Mouse (Mus musculus) urinary bladder, postnatal 10 days (tissue): ENCODE data around the gene Gm17018.

Experiments
- DNase-seq: peaks from one replicate; pipeline ENCODE4 v3.0.0; 2022; ENCODE audit warnings: low spot score

Gm17018 gene

DNA sequence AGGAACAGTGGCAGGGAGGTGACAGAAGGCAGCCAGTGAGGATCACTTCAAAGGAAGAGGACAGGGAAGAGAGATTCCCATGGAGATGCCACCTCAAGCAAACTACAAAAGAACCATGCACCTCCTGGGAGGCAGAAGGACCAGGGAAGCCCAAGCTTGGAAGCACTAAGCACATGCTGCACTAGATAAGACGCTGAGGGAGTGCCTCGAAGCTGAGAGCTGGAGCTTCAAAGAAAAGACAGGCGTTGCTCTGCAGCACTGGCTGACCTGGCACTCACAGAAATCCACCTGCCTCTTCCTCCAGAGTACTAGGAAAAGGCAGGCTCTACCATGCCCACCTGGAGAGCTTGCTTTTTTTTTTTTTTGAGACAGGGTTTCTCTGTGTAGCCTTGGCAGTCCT, 66.6 kb downstream of the Gm17018 start:
- no peak for DNase-seq

DNA sequence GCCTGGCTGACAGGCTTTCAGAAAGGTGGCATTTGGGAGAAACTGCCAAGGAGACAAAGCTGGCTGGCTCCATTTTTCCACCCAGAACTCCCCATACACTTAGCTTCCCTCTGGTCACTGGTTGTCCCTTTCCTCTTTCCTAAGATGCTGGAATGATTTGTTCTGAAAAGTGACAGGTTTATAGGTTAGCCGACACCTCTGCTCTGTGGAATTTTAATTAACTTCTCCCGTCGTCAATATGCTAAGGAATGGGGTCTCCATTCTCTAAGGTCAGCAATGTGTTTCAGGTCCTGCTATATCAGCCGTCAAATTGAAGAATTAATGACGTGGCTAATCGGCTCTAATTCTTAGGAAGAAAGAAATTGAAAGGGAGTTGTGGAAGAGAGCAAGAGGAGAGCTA, 68.2 kb downstream of the Gm17018 start:
- no peak for DNase-seq

DNA sequence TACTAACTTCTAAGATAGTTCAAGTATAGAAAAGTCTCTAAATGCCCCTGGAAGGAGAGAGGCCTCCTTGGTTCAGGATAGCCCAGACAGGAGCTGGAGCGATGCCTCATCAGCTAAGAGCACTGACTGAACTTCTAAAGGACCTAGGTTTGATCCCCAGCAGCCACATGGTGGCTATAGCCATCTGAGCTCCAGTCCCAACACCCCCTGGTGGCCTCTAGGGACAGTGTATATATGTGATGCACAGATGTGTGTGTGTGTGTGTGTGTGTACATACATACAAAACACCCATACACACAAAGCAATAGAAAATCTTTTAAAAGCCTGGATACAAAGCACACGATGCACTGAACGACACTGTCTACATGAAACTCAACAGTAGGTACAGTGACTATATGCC, 68.8 kb downstream of the Gm17018 start:
- no peak for DNase-seq
